Comparison of ENCODE assay signal across 27 mouse cellular contexts in the genomic region with DNA sequence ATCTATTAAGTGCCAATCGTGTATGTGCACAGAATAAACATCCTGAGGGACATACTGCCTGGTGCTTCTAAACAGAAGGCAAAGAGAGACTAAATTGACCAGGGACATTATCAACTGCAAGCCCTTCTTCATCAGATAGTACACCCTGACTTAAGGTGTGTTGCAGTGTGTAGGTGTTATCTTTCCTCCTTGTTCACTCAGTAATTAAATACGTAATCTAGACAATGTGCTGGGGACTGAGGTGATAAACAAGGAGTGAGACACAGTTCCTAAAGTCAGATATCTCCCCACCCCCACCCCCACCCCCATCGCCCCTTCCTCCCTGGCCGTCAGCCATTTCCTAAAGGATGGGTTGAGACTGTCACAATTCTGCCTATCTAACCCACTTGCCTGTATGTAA.
A peak's percentile ranks its signal among the peaks of the same experiment; 100 is the strongest.
DNase-seq lines count a peak whose midpoint lies in the region; ATAC-seq and TF ChIP-seq lines count a peak whose summit lies in the region.
"Had no signal": no experiment of that assay in that cellular context is flagged by ENCODE, and none has a peak within 500 bp of the region (broad histone marks: within the 10 kb centered on the region; RNA-seq: fewer than 3 reads in every experiment).

No protein-coding gene starts in this region.

- H3K36me3 ChIP-seq in G1E (replicated peaks) = peaks cover 57% of the 10 kb centered on the region
- H3K36me3 ChIP-seq in liver, embryonic 11.5 days (ENCODE audit: control insufficient read depth, insufficient read depth, low read length) = no peaks in the 10 kb centered on the region
- H3K36me3 ChIP-seq in liver, embryonic 16.5 days (ENCODE audit: control insufficient read depth, insufficient read depth) = no peaks in the 10 kb centered on the region
- H3K36me3 ChIP-seq in hindbrain, embryonic 12.5 days = no peaks in the 10 kb centered on the region
- H3K36me3 ChIP-seq: intestine, embryonic 15.5 days; midbrain, embryonic 13.5 days had no signal

- no peak for TF ChIP-seq CTCF in gastrocnemius, adult 2 months (IDR thresholded peaks at IDR 0.05)
- no peak for TF ChIP-seq CTCF in G1E (IDR thresholded peaks at IDR 0.05; ENCODE audit: low read depth, low read length)
- no peak for TF ChIP-seq CTCF in left cerebral cortex, adult 2 months (IDR thresholded peaks at IDR 0.05)

- no peak overlapping the region for H3K4me3 ChIP-seq in gastrocnemius, adult 2 months
- H3K4me3 ChIP-seq in G1E (ENCODE audit: low read depth, low read length) = no peak overlapping the region; the same call in 1 of the 2 replicates
- no peak overlapping the region for H3K4me3 ChIP-seq in liver, embryonic 11.5 days (ENCODE audit: low read depth, low read length)
- no peak overlapping the region for H3K4me3 ChIP-seq in liver, embryonic 16.5 days (ENCODE audit: low read depth, low read length)
- H3K4me3 ChIP-seq in left cerebral cortex, adult 2 months = no peak overlapping the region
- H3K4me3 ChIP-seq in hindbrain, embryonic 12.5 days = no peak overlapping the region
- H3K4me3 ChIP-seq: embryonic facial prominence, embryonic 13.5 days; erythroblast, embryonic 14.5 days; intestine, embryonic 15.5 days; limb, embryonic 12.5 days; midbrain, embryonic 13.5 days; neural tube, embryonic 13.5 days had no signal

- H3K4me2 ChIP-seq in liver, embryonic 11.5 days = peak overlapping the region; percentile 31; the same call in 1 of the 2 replicates
- no peak overlapping the region for H3K4me2 ChIP-seq in liver, embryonic 16.5 days (ENCODE audit: low read depth, low read length)
- no peak overlapping the region for H3K4me2 ChIP-seq in hindbrain, embryonic 12.5 days (replicated peaks)
- H3K4me2 ChIP-seq: embryonic facial prominence, embryonic 13.5 days; heart, embryonic 11.5 days; intestine, embryonic 15.5 days; limb, embryonic 12.5 days; midbrain, embryonic 13.5 days; neural tube, embryonic 13.5 days had no signal

- H3K27me3 ChIP-seq in G1E (ENCODE audit: insufficient read depth, low read length) = no peaks in the 10 kb centered on the region
- no peaks in the 10 kb centered on the region for H3K27me3 ChIP-seq in liver, embryonic 11.5 days (replicated peaks; ENCODE audit: control insufficient read depth, insufficient read depth, low read length)
- H3K27me3 ChIP-seq in liver, embryonic 16.5 days (ENCODE audit: control insufficient read depth, insufficient read depth, low read depth, low read length) = no peaks in the 10 kb centered on the region
- no peaks in the 10 kb centered on the region for H3K27me3 ChIP-seq in hindbrain, embryonic 12.5 days
- H3K27me3 ChIP-seq: embryonic facial prominence, embryonic 13.5 days; intestine, embryonic 15.5 days; limb, embryonic 12.5 days; midbrain, embryonic 13.5 days; neural tube, embryonic 13.5 days had no signal

- H3K9me3 ChIP-seq in G1E (replicated peaks) = no peaks in the 10 kb centered on the region
- no peaks in the 10 kb centered on the region for H3K9me3 ChIP-seq in liver, embryonic 11.5 days (ENCODE audit: control insufficient read depth, low read length)
- H3K9me3 ChIP-seq in liver, embryonic 16.5 days (replicated peaks; ENCODE audit: control insufficient read depth, low read length) = no peaks in the 10 kb centered on the region
- no peaks in the 10 kb centered on the region for H3K9me3 ChIP-seq in hindbrain, embryonic 12.5 days (replicated peaks)
- H3K9me3 ChIP-seq: embryonic facial prominence, embryonic 13.5 days; intestine, embryonic 15.5 days; limb, embryonic 12.5 days; midbrain, embryonic 13.5 days; neural tube, embryonic 13.5 days had no signal

- H3K27ac ChIP-seq in gastrocnemius, adult 2 months = peak overlapping the region; percentile 71; the same call in 1 of the 2 replicates
- peak overlapping the region; percentile 64; the same call in 1 of the 2 replicates for H3K27ac ChIP-seq in liver, embryonic 11.5 days (ENCODE audit: low read depth, low read length)
- H3K27ac ChIP-seq in liver, embryonic 16.5 days (ENCODE audit: low read length) = no peak overlapping the region
- H3K27ac ChIP-seq in left cerebral cortex, adult 2 months = no peak overlapping the region
- H3K27ac ChIP-seq in hindbrain, embryonic 12.5 days = no peak overlapping the region
- H3K27ac ChIP-seq: embryonic facial prominence, embryonic 13.5 days; hindbrain, postnatal 0 days; intestine, embryonic 15.5 days; kidney, postnatal 0 days; limb, embryonic 12.5 days; midbrain, embryonic 13.5 days; neural tube, embryonic 13.5 days had no signal

- ATAC-seq in G1E (ENCODE audit: extremely low read depth, insufficient number of reproducible peaks, low FRiP score, poor library complexity, severe bottlenecking) = peak; percentile 23
- peak; percentile 44 for ATAC-seq in liver, embryonic 11.5 days (replicated peaks; ENCODE audit: low FRiP score)
- peak; percentile 31; the same call in 1 of the 2 replicates for ATAC-seq in liver, embryonic 16.5 days (ENCODE audit: low read depth)
- no peak for ATAC-seq in hindbrain, embryonic 12.5 days (ENCODE audit: low FRiP score)
- ATAC-seq: hindbrain, postnatal 0 days; intestine, embryonic 15.5 days; midbrain, embryonic 13.5 days had no signal

- DNase-seq in gastrocnemius, adult 2 months = no peak
- DNase-seq in gastrocnemius, postnatal 25 days = no peak
- no peak for DNase-seq in G1E (ENCODE audit: low spot score)
- DNase-seq in liver, embryonic 11.5 days (ENCODE audit: low spot score) = no peak
- no peak for DNase-seq in left cerebral cortex, postnatal 36 days (ENCODE audit: low spot score in 2 of 2)
- DNase-seq in left cerebral cortex, adult 2 months (ENCODE audit: extremely low spot score in 1 of 2, low spot score in 2 of 2) = no peak
- DNase-seq: adrenal gland, postnatal 25 days; cerebellum, adult 11-12 months; cerebellum, postnatal 10 days; gastrocnemius, postnatal 14 days; kidney, adult 2 months; kidney, postnatal 4 days; layer of hippocampus, postnatal 36 days; lung, adult 2 months; lung, postnatal 14 days; thymus, postnatal 14 days had no signal

- WGBS in liver, embryonic 11.5 days = 30% methylated on average over 4 of the region's 4 CpGs
- WGBS in liver, embryonic 16.5 days (ENCODE audit: insufficient replicate concordance) = 26% methylated on average over 4 of the region's 4 CpGs
- 86% methylated on average over 4 of the region's 4 CpGs for WGBS in hindbrain, embryonic 12.5 days

- H3K4me1 ChIP-seq in G1E (ENCODE audit: insufficient read depth, low read depth, low read length) = peaks cover 58% of the 10 kb centered on the region
- H3K4me1 ChIP-seq in liver, embryonic 11.5 days (replicated peaks; ENCODE audit: control insufficient read depth, insufficient read depth, low read length) = peaks cover 33% of the 10 kb centered on the region
- H3K4me1 ChIP-seq in liver, embryonic 16.5 days (ENCODE audit: control insufficient read depth, low read depth, low read length) = peaks cover 27% of the 10 kb centered on the region
- peaks cover 3% of the 10 kb centered on the region; the same call in 1 of the 2 replicates for H3K4me1 ChIP-seq in hindbrain, embryonic 12.5 days

- H3K9ac ChIP-seq in liver, embryonic 11.5 days (ENCODE audit: low read depth, low read length) = no peak overlapping the region
- H3K9ac ChIP-seq in liver, embryonic 16.5 days (ENCODE audit: low read depth, low read length) = no peak overlapping the region
- no peak overlapping the region for H3K9ac ChIP-seq in hindbrain, embryonic 12.5 days
- H3K9ac ChIP-seq: embryonic facial prominence, embryonic 13.5 days; intestine, embryonic 15.5 days; limb, embryonic 12.5 days; midbrain, embryonic 13.5 days; neural tube, embryonic 13.5 days had no signal

- intact Hi-C loops in gastrocnemius, adult 2 months (cut with DNase I) = no loop called here
- intact Hi-C loops in left cerebral cortex, postnatal 36 days (cut with DNase I) = no loop called here
- intact Hi-C loops in left cerebral cortex, adult 2 months (cut with DNase I) = no loop called here

Comparison
In these comparisons a context has a peak if more than half of its experiments do, and no peak if none do; other contexts are left out.
1. H3K27ac ChIP-seq: peak in gastrocnemius, adult 2 months (single experiment) and liver, embryonic 11.5 days (single experiment); none in liver, embryonic 16.5 days (single experiment), left cerebral cortex, adult 2 months (single experiment) and hindbrain, embryonic 12.5 days (single experiment).